Mouse (Mus musculus) lung, postnatal 0 days (tissue): ENCODE measurements around the gene Zkscan17.

Source experiments
- CTCF ChIP-seq: IDR thresholded peaks from 2 replicates; pipeline ENCODE4 v1.5.1; 2016; ENCODE audit warnings: antibody characterized with exemption, mild to moderate bottlenecking
- EP300 ChIP-seq: IDR thresholded peaks from 2 replicates; pipeline ENCODE4 v1.6.1; 2016; ENCODE audit warnings: antibody characterized with exemption, mild to moderate bottlenecking, control low read depth

- TF ChIP-seq CTCF: no peak
- TF ChIP-seq EP300: no peak
Measured at GRCm38 (mm10) chr11:59542442-59542841, 15.9 kb upstream of the Zkscan17 start.
